Mouse (Mus musculus) cerebellum, postnatal 10 days (tissue): ENCODE measurements around the gene Me3.

Experiments
- DNase-seq, 2 experiments: peaks; one replicate each; pipeline ENCODE4 v3.0.0; 2021; ENCODE audit warnings: mixed read lengths in 2 of 2

Me3 gene

DNA sequence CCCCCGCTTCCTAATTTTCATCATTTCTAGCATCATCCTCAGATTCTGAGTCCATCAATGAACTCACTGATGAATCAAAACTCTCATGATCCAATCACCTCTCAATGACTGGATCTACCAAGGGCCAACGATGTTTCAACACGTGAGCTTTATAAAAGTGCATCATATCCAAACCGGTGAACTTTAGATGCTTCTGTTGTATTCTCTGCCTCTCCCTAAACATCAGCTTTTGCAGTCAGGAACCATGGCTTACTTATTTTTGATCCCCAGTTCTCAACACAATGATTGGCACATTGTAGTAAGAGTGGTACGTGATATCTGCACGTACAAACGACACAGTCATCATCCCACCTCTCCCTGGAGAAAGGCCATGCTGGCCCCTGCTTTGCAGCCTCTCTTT lies 204.5 kb downstream of the Me3 start:
- no peak for DNase-seq

DNA sequence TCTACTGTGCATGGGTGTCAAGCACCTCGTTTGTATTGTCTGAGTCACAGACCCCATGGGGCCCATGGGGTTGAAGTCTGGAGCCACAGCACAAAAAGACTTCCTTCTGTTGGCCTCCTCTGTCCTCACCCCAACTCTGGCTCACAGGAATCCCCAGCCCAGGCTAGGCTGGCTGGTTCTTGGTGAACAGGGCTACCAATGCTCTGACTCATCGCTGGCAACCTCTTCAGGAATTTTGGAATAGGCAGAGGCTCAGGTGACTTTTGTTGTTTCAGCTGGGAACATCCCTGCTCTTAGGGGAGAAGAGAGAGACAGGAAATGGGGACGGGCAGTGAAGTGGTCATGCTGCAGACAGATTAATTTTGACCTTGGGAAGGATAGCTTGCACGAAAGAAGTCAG lies 205.6 kb downstream of the Me3 start:
- no peak for DNase-seq

- no peak for DNase-seq
Measured at GRCm38 (mm10) chr7:89839721-89840120, 207.5 kb downstream of the Me3 start.

- DNase-seq = peak; percentile 92 to 94
Measured at GRCm38 (mm10) chr7:89841670-89842403, 209.6 kb downstream of the Me3 start.

GRCm38 (mm10) chr7:89842404-89842715 lies 210.2 kb downstream of the Me3 start:
- DNase-seq = no peak

GRCm38 (mm10) chr7:89843121-89843520 lies 210.9 kb downstream of the Me3 start:
- DNase-seq = no peak

- peak; percentile 69 to 75 for DNase-seq
Measured at GRCm38 (mm10) chr7:89843533-89843932, 211.3 kb downstream of the Me3 start.

- no peak for DNase-seq
Measured at GRCm38 (mm10) chr7:89845669-89846068, 213.5 kb downstream of the Me3 start.

DNA sequence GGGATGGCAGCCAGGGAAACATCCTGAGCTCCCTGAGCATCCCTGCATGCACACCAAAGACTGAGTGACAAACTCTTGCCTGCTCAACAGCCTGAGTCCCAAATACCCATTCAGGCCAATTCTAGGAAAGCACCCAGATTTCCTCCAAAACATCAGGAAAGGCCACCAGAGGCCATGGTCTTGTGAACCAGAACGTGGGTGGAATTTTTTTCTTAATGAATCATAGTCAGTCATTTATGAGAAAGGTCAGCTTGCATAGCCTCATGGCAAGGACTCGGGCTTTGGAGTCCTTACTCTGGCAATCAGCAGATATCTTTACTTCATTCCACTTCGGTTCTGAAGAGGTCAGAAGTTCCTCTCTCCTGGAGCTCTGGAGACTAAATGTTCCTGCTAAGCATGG lies 218.3 kb downstream of the Me3 start:
- no peak for DNase-seq

DNA sequence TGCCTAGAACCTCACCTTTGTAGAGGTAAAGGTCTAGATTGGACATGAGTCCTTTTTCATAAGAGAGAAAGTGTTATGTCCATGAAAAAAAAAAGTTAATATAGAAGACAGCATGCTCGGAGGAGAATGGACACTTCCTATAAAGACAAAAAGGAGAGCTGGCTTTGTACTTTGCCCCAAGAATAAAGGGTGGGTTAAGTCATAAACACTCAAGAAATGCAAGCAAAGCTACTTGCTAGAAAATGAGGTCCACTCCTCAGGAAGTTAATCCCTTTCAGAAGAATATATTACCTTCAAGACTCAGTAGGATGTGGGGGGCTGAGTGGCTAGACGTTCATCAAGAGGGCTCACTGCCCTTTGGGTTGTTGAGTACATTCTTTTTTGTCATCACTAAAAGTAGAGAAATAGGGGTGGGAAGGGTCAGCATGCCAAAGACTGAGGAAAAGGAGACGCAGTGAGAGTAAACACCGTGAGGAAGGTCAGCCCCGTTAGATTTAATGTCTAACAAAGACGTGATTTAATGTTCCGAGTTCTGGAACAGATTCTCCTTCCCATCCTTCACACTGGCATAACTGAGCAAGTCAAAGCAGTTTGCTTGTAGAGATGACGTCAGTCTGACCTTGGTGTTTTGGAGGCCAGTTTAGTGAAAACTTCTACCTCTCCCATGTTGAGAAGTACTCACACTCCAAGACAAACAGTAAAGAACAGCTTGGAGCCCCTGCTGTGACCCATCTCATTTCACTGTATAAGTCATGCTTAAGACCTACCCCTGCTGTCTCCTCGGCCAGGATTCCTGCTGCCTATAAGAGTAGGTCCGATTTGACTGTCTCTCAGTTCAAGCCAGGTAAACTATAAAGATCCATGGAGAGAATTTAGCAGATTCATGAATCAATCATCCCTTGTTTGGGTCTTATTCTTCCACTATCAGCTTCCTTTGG lies 220.2 kb downstream of the Me3 start:
- DNase-seq = peak in 1 of 2 experiments; percentile 33

DNA sequence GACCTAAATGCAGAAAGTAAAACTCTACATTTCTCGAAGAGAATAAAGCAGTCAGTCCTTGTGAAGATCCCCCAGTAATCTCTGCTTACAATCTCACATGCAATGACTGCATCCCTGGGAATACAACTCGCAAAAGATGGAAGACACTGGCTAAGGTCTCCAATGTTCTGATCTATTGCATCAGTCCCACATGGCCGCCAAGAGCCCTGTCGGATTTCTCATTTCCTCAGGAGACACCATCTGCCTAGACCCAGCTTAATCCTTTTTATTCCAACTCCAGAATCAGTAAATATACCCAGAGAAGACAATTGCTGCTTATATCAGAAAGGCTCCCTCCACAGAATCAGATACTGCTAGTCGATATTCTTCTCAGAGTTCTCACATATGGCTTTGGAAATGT lies 220.9 kb downstream of the Me3 start:
- peak; percentile 45 to 46 for DNase-seq

DNA sequence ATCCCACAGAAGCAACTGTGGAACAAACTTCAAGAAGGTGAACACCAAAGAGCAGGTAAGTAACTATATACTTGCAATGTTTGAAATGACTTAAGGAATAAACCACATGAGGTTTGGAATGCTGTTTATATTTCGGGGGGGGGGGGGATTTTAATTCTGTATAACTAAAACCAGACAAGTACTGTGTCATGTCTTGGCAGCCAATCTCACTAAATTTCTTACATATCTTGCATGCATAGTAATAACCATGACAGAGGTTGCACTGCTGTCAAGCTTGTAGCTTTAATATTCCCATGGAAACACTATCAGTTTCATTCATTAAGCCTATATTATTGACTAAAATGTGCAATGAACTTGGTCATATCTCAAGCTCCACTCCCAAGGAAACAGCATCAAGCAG lies 223.0 kb downstream of the Me3 start:
- no peak for DNase-seq

DNA sequence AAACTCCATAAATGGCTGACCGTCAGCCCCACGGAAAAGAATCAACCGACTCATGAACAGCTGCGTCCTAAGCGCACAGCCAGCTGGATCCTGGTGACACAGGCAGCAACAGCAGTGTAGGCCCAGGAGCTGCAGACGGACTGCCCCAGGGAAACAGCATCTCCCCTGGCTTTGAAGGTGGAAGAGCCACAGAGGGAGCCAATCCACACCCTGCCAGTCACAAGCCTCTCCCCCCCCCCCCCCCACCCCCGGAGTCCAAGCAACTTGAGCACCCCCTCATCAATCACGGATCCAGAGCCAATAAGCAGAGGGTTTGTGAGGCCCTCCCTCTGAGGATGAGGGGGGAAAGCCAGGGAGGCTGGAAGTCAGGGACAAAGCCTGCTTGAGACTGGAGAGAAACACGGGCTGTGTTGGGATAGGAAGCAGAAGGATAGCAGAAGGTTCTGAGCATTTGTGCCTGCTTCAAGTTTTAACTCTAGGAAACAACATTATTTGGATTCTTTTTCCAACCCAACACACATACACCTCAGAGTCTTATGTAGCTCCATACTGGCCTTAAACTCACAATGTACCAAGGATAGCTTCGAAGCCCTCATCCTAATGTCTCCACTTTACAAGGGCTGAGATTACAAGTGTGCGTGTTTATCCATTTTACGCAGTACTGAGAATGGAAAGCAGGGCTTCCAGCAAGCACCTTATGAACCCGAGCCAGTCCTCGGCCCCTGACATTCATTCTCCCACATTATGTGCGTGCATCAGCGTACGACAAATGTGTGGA lies 224.4 kb downstream of the Me3 start:
- DNase-seq = peak in 1 of 2 experiments; percentile 29

GRCm38 (mm10) chr7:89864769-89865168 lies 232.6 kb downstream of the Me3 start:
- no peak for DNase-seq

DNA sequence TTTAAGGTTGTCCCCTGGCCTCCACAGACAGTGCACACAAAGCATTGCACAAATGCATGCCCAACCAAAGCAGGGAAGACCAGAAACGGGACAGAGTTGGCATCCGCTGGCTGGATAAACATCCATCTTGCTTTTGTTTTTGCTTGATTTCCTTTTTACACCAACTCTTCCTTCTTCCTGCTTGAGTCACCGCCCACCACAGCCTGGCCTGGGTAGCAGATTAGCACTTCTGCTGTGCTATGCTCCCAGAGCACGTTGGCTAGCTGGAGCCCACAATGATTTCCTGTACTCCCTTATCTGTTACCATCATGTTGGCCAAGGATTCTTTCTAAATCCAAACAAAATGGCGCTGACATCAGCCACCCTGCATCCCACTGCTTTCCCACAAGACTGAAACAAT lies 235.0 kb downstream of the Me3 start:
- no peak for DNase-seq

- no peak for DNase-seq
Measured at GRCm38 (mm10) chr7:89879686-89880085, 247.5 kb downstream of the Me3 start.

GRCm38 (mm10) chr7:89884551-89884950 lies 252.4 kb downstream of the Me3 start:
- DNase-seq = no peak

DNA sequence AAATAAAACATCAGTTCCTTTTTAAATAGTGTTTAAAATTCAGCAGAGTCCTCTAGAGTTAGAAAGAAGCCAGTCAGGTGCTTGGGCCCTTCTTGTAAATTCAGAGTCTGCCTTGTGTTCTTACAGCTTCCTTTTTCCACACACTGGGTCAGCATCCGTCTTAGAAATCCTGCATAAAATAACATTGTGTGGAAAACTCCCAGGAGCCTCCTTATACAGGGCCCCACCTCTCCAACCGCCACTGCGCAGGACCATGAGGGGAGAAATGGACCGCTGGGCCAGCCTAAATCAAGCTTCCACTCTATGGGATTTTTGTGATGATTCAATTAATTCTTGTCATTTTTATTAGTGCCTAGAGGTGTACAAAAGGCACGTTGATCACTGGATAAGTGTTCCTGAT lies 259.2 kb downstream of the Me3 start:
- no peak for DNase-seq

GRCm38 (mm10) chr7:89891856-89892255 lies 259.7 kb downstream of the Me3 start:
- DNase-seq = peak; percentile 54 to 69

DNA sequence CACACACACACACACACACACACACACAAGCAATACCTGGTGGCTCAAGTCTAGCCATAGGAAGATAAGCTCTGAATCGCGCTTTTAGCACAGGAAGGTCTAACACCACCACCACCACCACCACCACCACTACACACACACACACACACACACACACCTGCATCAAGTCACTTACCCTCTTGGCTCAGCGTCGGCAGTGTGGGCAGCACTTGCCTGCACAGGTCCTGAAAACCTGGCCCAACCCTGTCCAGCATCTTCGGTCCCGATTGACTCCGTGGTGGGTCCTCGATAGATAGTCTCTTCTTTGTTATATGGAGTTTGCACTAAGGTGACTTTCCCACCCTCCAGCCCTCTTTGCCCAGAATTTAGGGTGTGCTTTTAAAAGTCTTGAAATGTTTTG lies 270.8 kb downstream of the Me3 start:
- no peak for DNase-seq

GRCm38 (mm10) chr7:89903442-89904343 lies 271.5 kb downstream of the Me3 start, which contains the start of gene Ccdc81:
Gene Ccdc81, minus strand, starts transcription at chr7:89903629.
- no peak for DNase-seq
